ENCODE assay signal across 7 mouse cellular contexts in genomic region chr14:50061955-50062732, GRCm38 (mm10). TPM values are rescaled to one million over a fixed set of nuclear protein-coding genes. Genes with fewer than 3 reads are reported as not detected.
A peak's percentile ranks its signal among the peaks of the same experiment; 100 is the strongest.
DNase-seq lines count a peak whose midpoint lies in the region; ATAC-seq lines count a peak whose summit lies in the region.

No protein-coding gene starts in this region.

- 1% methylated on average over 52 of the region's 52 CpGs for WGBS in intestine, embryonic 15.5 days

- DNase-seq in adrenal gland, postnatal 25 days: peak; percentile 54
- DNase-seq in embryo, embryonic 11 days: peak; percentile 89
- peak; percentile 47 for DNase-seq in gonadal fat pad, adult 2 months (ENCODE audit: low read depth)
- peak; percentile 41 to 49 for DNase-seq in left cerebral cortex, postnatal 36 days (ENCODE audit: low spot score in 2 of 2)
- peak; percentile 53 for DNase-seq in right cerebral cortex, postnatal 4 days

- ATAC-seq in intestine, embryonic 15.5 days: peak; percentile 98
- peak; percentile 99 for ATAC-seq in megakaryocyte-erythroid progenitor cell, adult 5-6 weeks (replicated peaks; ENCODE audit: low FRiP score, low TSS enrichment, poor library complexity, severe bottlenecking)

- no peaks in the 10 kb centered on the region for H3K27me3 ChIP-seq in intestine, embryonic 15.5 days (replicated peaks)

- peak overlapping the region; percentile 90 for H3K4me2 ChIP-seq in intestine, embryonic 15.5 days (replicated peaks)

- no peaks in the 10 kb centered on the region for H3K9me3 ChIP-seq in intestine, embryonic 15.5 days

- H3K4me1 ChIP-seq in intestine, embryonic 15.5 days (replicated peaks): no peaks in the 10 kb centered on the region

- peak overlapping the region; percentile 67 for H3K9ac ChIP-seq in intestine, embryonic 15.5 days

- peak overlapping the region; percentile 79 for H3K4me3 ChIP-seq in intestine, embryonic 15.5 days (replicated peaks)

- peak overlapping the region; percentile 92 for H3K27ac ChIP-seq in intestine, embryonic 15.5 days

- no peaks in the 10 kb centered on the region for H3K36me3 ChIP-seq in intestine, embryonic 15.5 days

- intact Hi-C loops in left cerebral cortex, postnatal 36 days (cut with DNase I): no loop called here

RNA-seq across cellular contexts. Expression of gene Olfr725, which starts 22.0 kb away (rescaled TPM):
- not detected in 2 replicates for total RNA-seq in adrenal gland, postnatal 25 days (2021)
- polyA plus RNA-seq in gonadal fat pad, adult 2 months (2012; rRNA removed): not detected in 2 replicates
- not detected in 2 replicates for polyA plus RNA-seq in intestine, embryonic 15.5 days (2015; fragmentation: Nextera tagmentation; extraction: Ambion mirVana)
- not detected for total RNA-seq in left cerebral cortex, postnatal 36 days (2021)
- not detected in 2 replicates for total RNA-seq in megakaryocyte-erythroid progenitor cell, adult 5-6 weeks (2014; fragmentation: Nextera tagmentation)
- total RNA-seq in megakaryocyte-erythroid progenitor cell, adult 5-6 weeks (2017): not detected in 2 replicates

RNA-seq across cellular contexts. Expression of gene Olfr726, which starts 28.6 kb away (rescaled TPM):
- not detected in 2 replicates for total RNA-seq in adrenal gland, postnatal 25 days (2021)
- polyA plus RNA-seq in gonadal fat pad, adult 2 months (2012; rRNA removed): not detected in 2 replicates
- polyA plus RNA-seq in intestine, embryonic 15.5 days (2015; fragmentation: Nextera tagmentation; extraction: Ambion mirVana): not detected in 2 replicates
- not detected for total RNA-seq in left cerebral cortex, postnatal 36 days (2021)
- total RNA-seq in megakaryocyte-erythroid progenitor cell, adult 5-6 weeks (2014; fragmentation: Nextera tagmentation): not detected in 2 replicates
- not detected in 2 replicates for total RNA-seq in megakaryocyte-erythroid progenitor cell, adult 5-6 weeks (2017)

Comparison
In these comparisons a context has a peak if more than half of its experiments do, and no peak if none do; other contexts are left out.
1. Peak in every context shown above with its lines: DNase-seq, ATAC-seq, H3K4me3 ChIP-seq and H3K27ac ChIP-seq.